Mouse (Mus musculus) liver, adult 2 months (tissue): ENCODE data around the gene Tma7.

Experiments used
- CTCF ChIP-seq: fragments of 200-500 bp; IDR thresholded peaks from 2 replicates; pipeline ENCODE4 v1.5.1; 2011; ENCODE audit warnings: low read depth, low read length, control low read depth
- POLR2A ChIP-seq: fragments of 200-500 bp; IDR thresholded peaks from 2 replicates; pipeline ENCODE4 v1.6.1; 2011; ENCODE audit warnings: low read length, control low read depth; ENCODE audit not compliant: insufficient read depth; ENCODE audit errors: extremely low read depth

DNA sequence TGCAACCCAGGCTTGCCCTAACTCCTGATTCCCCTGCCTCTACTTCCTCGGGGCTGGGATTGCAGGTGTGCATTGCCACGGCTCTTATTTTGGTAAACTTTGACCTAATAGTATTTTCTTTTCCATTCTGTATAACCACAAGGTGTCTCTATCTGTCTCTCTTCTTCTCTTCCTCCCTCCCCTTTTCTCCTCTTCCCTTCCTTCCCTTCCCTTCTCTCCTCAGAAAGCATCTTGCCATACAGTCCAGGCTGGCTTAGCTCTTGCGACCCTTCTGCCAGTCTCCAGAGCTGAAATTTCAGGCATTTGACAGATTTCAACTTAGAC, 31.8 kb downstream of the Tma7 start:
- no peak for TF ChIP-seq POLR2A
- no peak for TF ChIP-seq CTCF
